Mouse (Mus musculus): ENCODE data around the gene Slc36a1. TPM values are rescaled to one million over a fixed set of nuclear protein-coding genes. Genes with fewer than 3 reads are reported as not detected.

Slc36a1 gene
- polyA plus RNA-seq, 1 experiment = 6.3 TPM

DNA sequence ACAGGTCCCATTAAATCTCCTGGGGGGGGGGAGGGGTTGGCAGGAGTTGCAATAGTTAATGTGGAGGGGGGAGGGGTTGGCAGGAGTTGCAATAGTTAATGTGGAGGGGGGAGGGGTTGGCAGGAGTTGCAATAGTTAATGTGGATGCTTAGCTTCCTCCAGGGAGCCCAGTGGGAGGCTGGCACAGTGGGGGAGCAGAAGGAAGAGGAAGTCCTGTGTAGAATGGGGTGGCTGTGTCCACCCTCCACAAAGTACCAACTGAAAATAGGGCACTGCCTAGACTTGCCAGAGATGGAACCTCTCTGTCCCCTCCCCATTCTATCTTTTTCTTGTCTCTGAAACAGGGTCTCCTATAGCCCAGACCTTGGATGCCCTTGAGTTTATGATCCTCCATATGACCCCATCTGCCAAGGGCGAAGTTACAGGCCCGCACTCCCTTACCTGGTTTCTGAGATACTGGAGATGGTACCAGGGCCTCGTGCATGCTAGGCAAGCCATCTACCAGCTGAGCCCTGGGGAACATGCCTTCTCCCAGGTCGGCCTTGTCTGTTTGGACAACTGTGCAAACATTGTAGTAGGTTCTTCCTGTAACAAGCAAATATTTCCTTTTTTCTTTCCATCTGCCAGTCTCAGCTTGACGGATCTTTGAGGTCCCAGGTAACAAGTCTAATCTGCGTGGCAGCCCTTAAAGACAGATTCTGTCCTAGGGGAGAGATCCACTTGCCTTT is 5.6 kb downstream of the Slc36a1 start:
- Histone ChIP-seq H3K36me3 (ENCODE audit: control insufficient read depth, insufficient read depth, low read length, poor library complexity, severe bottlenecking) (no peaks in the 10 kb centered on the region), H3K4me3 (ENCODE audit: low read depth, low read length) (no peak overlapping the region), H3K27me3 (ENCODE audit: control insufficient read depth, insufficient read depth, low read length, poor library complexity, severe bottlenecking) (no peaks in the 10 kb centered on the region), H3K9me3 (replicated peaks; ENCODE audit: control insufficient read depth, insufficient read depth, low read length, poor library complexity, severe bottlenecking) (no peaks in the 10 kb centered on the region), H3K27ac (ENCODE audit: insufficient read depth, low read length) (no peak overlapping the region), H3K4me1 (ENCODE audit: control insufficient read depth, insufficient read depth, low read length) (no peaks in the 10 kb centered on the region), H3K9ac (ENCODE audit: low read depth, poor library complexity, severe bottlenecking) (no peak overlapping the region)
- TF ChIP-seq EP300 (IDR thresholded peaks at IDR 0.05; ENCODE audit: insufficient read depth, low read depth, low read length) (no peak), CTCF (IDR thresholded peaks at IDR 0.05; ENCODE audit: low read depth, low read length) (no peak), POLR2A (IDR thresholded peaks at IDR 0.05; ENCODE audit: insufficient read depth, low read length) (no peak)

DNA sequence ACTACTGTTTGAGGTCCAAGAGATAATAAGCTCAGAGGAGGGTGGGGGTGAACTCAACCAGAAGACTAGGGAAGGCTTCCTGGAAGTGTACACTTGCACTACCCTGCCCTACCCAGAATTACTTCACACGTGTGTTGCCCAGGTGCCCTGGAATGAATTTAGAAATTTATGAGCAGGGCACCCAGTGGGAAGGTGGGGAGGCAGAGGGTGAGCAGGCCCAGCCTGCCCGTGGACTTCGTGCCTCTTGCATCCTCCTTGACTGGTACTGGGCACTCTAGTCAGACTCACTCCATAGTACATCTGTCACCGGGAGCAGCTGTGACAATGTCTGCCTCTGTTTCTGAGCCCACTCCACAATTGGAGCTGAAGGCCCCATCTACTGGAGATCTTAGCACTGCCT is 9.4 kb downstream of the Slc36a1 start:
- TF ChIP-seq EP300 (IDR thresholded peaks at IDR 0.05; ENCODE audit: insufficient read depth, low read depth, low read length) = no peak
- no peak for TF ChIP-seq POLR2A (IDR thresholded peaks at IDR 0.05; ENCODE audit: insufficient read depth, low read length)
- no peak for TF ChIP-seq CTCF (IDR thresholded peaks at IDR 0.05; ENCODE audit: low read depth, low read length)

DNA sequence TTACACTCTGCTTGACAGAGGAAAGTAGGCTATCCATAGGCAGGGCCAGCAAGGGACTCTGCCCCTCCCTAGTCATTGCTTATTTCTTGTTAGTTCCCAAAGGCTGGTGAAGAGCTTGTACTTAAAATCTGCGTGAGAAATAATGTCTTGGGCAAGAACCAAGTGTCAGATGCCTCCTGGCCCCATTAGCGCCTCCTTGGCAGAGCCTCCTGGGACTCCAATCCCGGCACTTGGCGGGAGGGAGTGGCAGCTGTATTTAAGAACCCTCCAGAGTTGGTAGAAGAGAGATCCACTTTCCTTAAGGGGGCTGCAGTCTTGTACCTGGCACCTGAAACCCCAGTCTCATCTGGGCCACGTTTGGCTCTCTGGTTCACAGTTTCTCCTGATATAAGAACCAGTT is 10.0 kb downstream of the Slc36a1 start:
- no peak overlapping the region for H3K9ac ChIP-seq (ENCODE audit: low read depth, poor library complexity, severe bottlenecking)
- no peak overlapping the region for H3K4me3 ChIP-seq (ENCODE audit: low read depth, low read length)
- no peak overlapping the region for H3K27ac ChIP-seq (ENCODE audit: insufficient read depth, low read length)
- no peaks in the 10 kb centered on the region for H3K27me3 ChIP-seq (ENCODE audit: control insufficient read depth, insufficient read depth, low read length, poor library complexity, severe bottlenecking)
- H3K9me3 ChIP-seq (replicated peaks; ENCODE audit: control insufficient read depth, insufficient read depth, low read length, poor library complexity, severe bottlenecking) = no peaks in the 10 kb centered on the region
- H3K4me1 ChIP-seq (ENCODE audit: control insufficient read depth, insufficient read depth, low read length) = no peaks in the 10 kb centered on the region
- no peaks in the 10 kb centered on the region for H3K36me3 ChIP-seq (ENCODE audit: control insufficient read depth, insufficient read depth, low read length, poor library complexity, severe bottlenecking)
- TF ChIP-seq POLR2A (IDR thresholded peaks at IDR 0.05; ENCODE audit: insufficient read depth, low read length) (no peak), CTCF (IDR thresholded peaks at IDR 0.05; ENCODE audit: low read depth, low read length) (no peak), EP300 (IDR thresholded peaks at IDR 0.05; ENCODE audit: insufficient read depth, low read depth, low read length) (no peak)

More for the DNA sequence above, 9.4 kb downstream of the Slc36a1 start:
- no peak overlapping the region for H3K9ac ChIP-seq (ENCODE audit: low read depth, poor library complexity, severe bottlenecking)
- no peaks in the 10 kb centered on the region for H3K4me1 ChIP-seq (ENCODE audit: control insufficient read depth, insufficient read depth, low read length)
- H3K27ac ChIP-seq (ENCODE audit: insufficient read depth, low read length) = no peak overlapping the region
- no peak overlapping the region for H3K4me3 ChIP-seq (ENCODE audit: low read depth, low read length)
- H3K27me3 ChIP-seq (ENCODE audit: control insufficient read depth, insufficient read depth, low read length, poor library complexity, severe bottlenecking) = no peaks in the 10 kb centered on the region
- H3K36me3 ChIP-seq (ENCODE audit: control insufficient read depth, insufficient read depth, low read length, poor library complexity, severe bottlenecking) = no peaks in the 10 kb centered on the region
- H3K9me3 ChIP-seq (replicated peaks; ENCODE audit: control insufficient read depth, insufficient read depth, low read length, poor library complexity, severe bottlenecking) = no peaks in the 10 kb centered on the region

DNA sequence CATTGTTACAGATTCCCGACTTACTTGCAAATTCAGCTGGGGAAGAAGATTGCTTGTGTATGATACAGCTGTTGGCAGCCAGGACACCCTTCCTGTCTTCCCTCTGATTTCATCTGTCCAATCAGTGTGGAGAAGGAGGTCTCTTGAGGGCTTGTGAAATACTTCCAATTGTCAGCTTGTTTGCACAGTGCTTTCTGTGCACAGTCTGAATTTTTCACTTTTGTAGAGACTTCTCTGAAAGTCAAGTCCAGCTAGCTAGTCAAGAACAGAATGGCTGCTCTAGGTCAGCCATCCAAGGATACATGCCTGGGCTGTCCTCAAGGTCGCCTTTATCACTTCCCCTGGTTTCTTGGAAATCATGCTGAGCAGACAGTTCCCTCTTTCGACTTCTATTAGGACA is 10.8 kb downstream of the Slc36a1 start:
- Histone ChIP-seq H3K36me3 (ENCODE audit: control insufficient read depth, insufficient read depth, low read length, poor library complexity, severe bottlenecking) (no peaks in the 10 kb centered on the region), H3K27me3 (ENCODE audit: control insufficient read depth, insufficient read depth, low read length, poor library complexity, severe bottlenecking) (no peaks in the 10 kb centered on the region), H3K4me3 (ENCODE audit: low read depth, low read length) (no peak overlapping the region), H3K4me1 (ENCODE audit: control insufficient read depth, insufficient read depth, low read length) (no peaks in the 10 kb centered on the region), H3K9ac (ENCODE audit: low read depth, poor library complexity, severe bottlenecking) (no peak overlapping the region), H3K9me3 (replicated peaks; ENCODE audit: control insufficient read depth, insufficient read depth, low read length, poor library complexity, severe bottlenecking) (no peaks in the 10 kb centered on the region), H3K27ac (ENCODE audit: insufficient read depth, low read length) (no peak overlapping the region)
- no peak for TF ChIP-seq POLR2A (IDR thresholded peaks at IDR 0.05; ENCODE audit: insufficient read depth, low read length)
- no peak for TF ChIP-seq EP300 (IDR thresholded peaks at IDR 0.05; ENCODE audit: insufficient read depth, low read depth, low read length)
- no peak for TF ChIP-seq CTCF (IDR thresholded peaks at IDR 0.05; ENCODE audit: low read depth, low read length)

DNA sequence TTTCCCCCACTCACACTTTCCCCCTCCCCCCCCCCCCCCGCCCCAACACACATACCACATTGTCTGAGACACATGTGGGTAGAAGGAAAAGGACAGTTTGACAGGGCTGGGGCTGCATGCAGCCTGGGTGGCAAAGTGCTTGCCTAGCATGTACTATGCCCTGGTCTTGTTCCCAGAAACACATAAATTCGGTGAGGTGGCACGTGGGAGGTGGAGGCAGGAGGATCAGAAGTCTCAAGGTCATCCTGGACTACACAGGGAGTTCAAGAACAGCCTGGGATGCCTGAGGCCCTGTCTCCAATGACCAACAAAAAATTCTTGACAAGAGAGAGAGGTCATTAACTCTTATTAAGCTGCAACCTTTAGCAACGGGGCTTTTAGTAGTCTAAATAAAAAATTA is 11.9 kb downstream of the Slc36a1 start:
- H3K4me3 ChIP-seq (ENCODE audit: low read depth, low read length) = no peak overlapping the region
- no peaks in the 10 kb centered on the region for H3K9me3 ChIP-seq (replicated peaks; ENCODE audit: control insufficient read depth, insufficient read depth, low read length, poor library complexity, severe bottlenecking)

DNA sequence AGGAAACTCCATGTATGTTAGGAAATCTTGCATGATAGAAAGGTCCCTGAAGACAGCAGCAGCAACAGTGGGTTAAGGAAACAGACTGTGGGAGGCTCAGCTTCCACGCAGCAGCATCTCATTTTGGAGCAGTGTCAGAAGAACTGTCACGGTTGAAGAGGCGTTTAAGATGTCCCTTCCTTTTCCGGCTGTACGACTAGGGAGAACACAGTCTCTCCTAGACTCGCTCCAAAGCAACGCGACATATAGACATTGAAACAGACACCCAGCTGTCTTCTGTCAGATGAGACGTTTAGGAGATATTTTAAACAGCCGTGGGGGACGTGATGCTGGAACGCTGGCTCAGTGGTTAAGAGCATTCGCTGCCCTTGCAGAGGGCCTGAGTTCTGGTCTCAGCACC is 12.7 kb downstream of the Slc36a1 start:
- Histone ChIP-seq H3K27me3 (ENCODE audit: control insufficient read depth, insufficient read depth, low read length, poor library complexity, severe bottlenecking) (no peaks in the 10 kb centered on the region), H3K9me3 (replicated peaks; ENCODE audit: control insufficient read depth, insufficient read depth, low read length, poor library complexity, severe bottlenecking) (no peaks in the 10 kb centered on the region), H3K27ac (ENCODE audit: insufficient read depth, low read length) (no peak overlapping the region), H3K9ac (ENCODE audit: low read depth, poor library complexity, severe bottlenecking) (no peak overlapping the region), H3K36me3 (ENCODE audit: control insufficient read depth, insufficient read depth, low read length, poor library complexity, severe bottlenecking) (no peaks in the 10 kb centered on the region), H3K4me1 (ENCODE audit: control insufficient read depth, insufficient read depth, low read length) (no peaks in the 10 kb centered on the region), H3K4me3 (ENCODE audit: low read depth, low read length) (no peak overlapping the region)
- TF ChIP-seq EP300 (IDR thresholded peaks at IDR 0.05; ENCODE audit: insufficient read depth, low read depth, low read length) (no peak), CTCF (IDR thresholded peaks at IDR 0.05; ENCODE audit: low read depth, low read length) (no peak), POLR2A (IDR thresholded peaks at IDR 0.05; ENCODE audit: insufficient read depth, low read length) (no peak)

More for the DNA sequence above, 11.9 kb downstream of the Slc36a1 start:
- Histone ChIP-seq H3K36me3 (ENCODE audit: control insufficient read depth, insufficient read depth, low read length, poor library complexity, severe bottlenecking) (no peaks in the 10 kb centered on the region), H3K9ac (ENCODE audit: low read depth, poor library complexity, severe bottlenecking) (no peak overlapping the region), H3K4me1 (ENCODE audit: control insufficient read depth, insufficient read depth, low read length) (no peaks in the 10 kb centered on the region), H3K27ac (ENCODE audit: insufficient read depth, low read length) (no peak overlapping the region), H3K27me3 (ENCODE audit: control insufficient read depth, insufficient read depth, low read length, poor library complexity, severe bottlenecking) (no peaks in the 10 kb centered on the region)
- no peak for TF ChIP-seq POLR2A (IDR thresholded peaks at IDR 0.05; ENCODE audit: insufficient read depth, low read length)
- no peak for TF ChIP-seq EP300 (IDR thresholded peaks at IDR 0.05; ENCODE audit: insufficient read depth, low read depth, low read length)
- TF ChIP-seq CTCF (IDR thresholded peaks at IDR 0.05; ENCODE audit: low read depth, low read length) = no peak

Data from ES-Bruce4 (cell line).